Mouse (Mus musculus) megakaryocyte, adult 5-6 weeks (primary cell): ENCODE measurements around the gene Pafah1b3. TPM values are rescaled to one million over a fixed set of nuclear protein-coding genes. Genes with fewer than 3 reads are reported as not detected.

Experiments
- ATAC-seq: 2 replicates; pipeline ENCODE4 v1.8.0; 2016; ENCODE audit warnings: mild to moderate bottlenecking, inconsistent platforms; ENCODE audit not compliant: poor library complexity, severe bottlenecking
- total RNA-seq, 2 experiments: library from RNA; stranded (forward) in 1 of 2; stranded (reverse) in 1 of 2; fragments of 153-499, 151-499 nt in 1 of 2; fragments of 221-1000, 200-1000 nt in 1 of 2; gene quantifications; 2 replicates each; pipeline versions ENCODE4 v1.2.3 to v1.2.4; 2015 to 2017

Pafah1b3 gene
- total RNA-seq, 2 experiments from 2014 or later = 7.7 to 15.9 TPM

GRCm38 (mm10) chr7:25305956-25306613 lies 8.3 kb upstream of the Pafah1b3 start, which contains the start of gene Tmem145:
Gene Tmem145 (plus strand): TSS chr7:25306106.
- no peak for ATAC-seq

- no peak for ATAC-seq
Measured at GRCm38 (mm10) chr7:25305481-25305880, 7.7 kb upstream of the Pafah1b3 start.

- no peak for ATAC-seq
Measured at GRCm38 (mm10) chr7:25303685-25304006, 5.9 kb upstream of the Pafah1b3 start.

- ATAC-seq = no peak
Measured at GRCm38 (mm10) chr7:25303003-25303684, 5.4 kb upstream of the Pafah1b3 start.

- ATAC-seq = no peak
Measured at GRCm38 (mm10) chr7:25301063-25301462, 3.3 kb upstream of the Pafah1b3 start, which contains the start of gene Prr19. Gene Prr19 (plus strand): TSS chr7:25301411.

- ATAC-seq = peak; percentile 49
Measured at GRCm38 (mm10) chr7:25296945-25297453, 787 bp downstream of the Pafah1b3 start.

GRCm38 (mm10) chr7:25294960-25295722 lies 2.6 kb downstream of the Pafah1b3 start:
- ATAC-seq = no peak

- ATAC-seq = no peak
Measured at GRCm38 (mm10) chr7:25294495-25294894, 3.3 kb downstream of the Pafah1b3 start.

GRCm38 (mm10) chr7:25293191-25293739 lies 4.5 kb downstream of the Pafah1b3 start:
- no peak for ATAC-seq

GRCm38 (mm10) chr7:25292107-25292506 lies 5.7 kb downstream of the Pafah1b3 start:
- no peak for ATAC-seq

GRCm38 (mm10) chr7:25290911-25291310 lies 6.9 kb downstream of the Pafah1b3 start:
- ATAC-seq = no peak

- ATAC-seq = no peak
Measured at GRCm38 (mm10) chr7:25290463-25290862, 7.3 kb downstream of the Pafah1b3 start.

- ATAC-seq = no peak
Measured at GRCm38 (mm10) chr7:25289925-25290324, 7.9 kb downstream of the Pafah1b3 start.

- no peak for ATAC-seq
Measured at GRCm38 (mm10) chr7:25288721-25289120, 9.1 kb downstream of the Pafah1b3 start.

- ATAC-seq = no peak
Measured at GRCm38 (mm10) chr7:25288011-25288410, 9.8 kb downstream of the Pafah1b3 start.

- no peak for ATAC-seq
Measured at GRCm38 (mm10) chr7:25286989-25287388, 10.8 kb downstream of the Pafah1b3 start.

- ATAC-seq = no peak
Measured at GRCm38 (mm10) chr7:25285511-25286238, 12.1 kb downstream of the Pafah1b3 start.

GRCm38 (mm10) chr7:25284766-25285165 lies 13.0 kb downstream of the Pafah1b3 start:
- no peak for ATAC-seq

GRCm38 (mm10) chr7:25284171-25284570 lies 13.6 kb downstream of the Pafah1b3 start:
- no peak for ATAC-seq

- ATAC-seq = peak; percentile 20
Measured at GRCm38 (mm10) chr7:25283637-25284036, 14.1 kb downstream of the Pafah1b3 start.
